Mouse (Mus musculus) hindbrain, embryonic 16.5 days (tissue): Measurements from ENCODE around the gene Eea1. TPM values are rescaled to one million over a fixed set of nuclear protein-coding genes. Genes with fewer than 3 reads are reported as not detected.
"Not testable (repeated sequence)": the region's sequence is repeated elsewhere in the genome, so short reads cannot be mapped to it uniquely, and the experiment has no call there.

Experiments used
- ATAC-seq: fragments of 200-750 bp; cut with Nextera tagmentation; 2 replicates; pipeline ENCODE4 v1.8.0; 2017; ENCODE audit warnings: moderate TSS enrichment, moderate library complexity
- H3K27ac ChIP-seq: fragments of 300-500 bp; sonication (generic); 2 replicates; pipeline ENCODE4 v1.5.1; 2014; ENCODE audit warnings: low read depth, mild to moderate bottlenecking, control low read depth, low read length, moderate library complexity
- H3K27me3 ChIP-seq: fragments of 300-500 bp; sonication (generic); replicated peaks from 2 replicates; pipeline ENCODE4 v1.6.1; 2014; ENCODE audit warnings: low read length; ENCODE audit not compliant: control insufficient read depth, insufficient read depth
- H3K36me3 ChIP-seq: fragments of 300-500 bp; sonication (generic); 2 replicates; pipeline ENCODE4 v1.6.1; 2014; ENCODE audit warnings: mild to moderate bottlenecking, low read length, moderate library complexity, mixed read lengths; ENCODE audit not compliant: control insufficient read depth, insufficient read depth
- H3K4me1 ChIP-seq: fragments of 300-500 bp; sonication (generic); 2 replicates; pipeline ENCODE4 v1.6.1; 2014; ENCODE audit warnings: low read depth, low read length; ENCODE audit not compliant: control insufficient read depth, insufficient read depth
- H3K4me2 ChIP-seq: fragments of 300-500 bp; sonication (generic); 2 replicates; pipeline ENCODE4 v1.6.1; 2014; ENCODE audit warnings: mild to moderate bottlenecking, low read length, control low read depth, moderate library complexity
- H3K4me3 ChIP-seq: fragments of 300-500 bp; sonication (generic); 2 replicates; pipeline ENCODE4 v1.5.1; 2014; ENCODE audit warnings: mild to moderate bottlenecking, low read length, control low read depth, moderate library complexity
- H3K9ac ChIP-seq: fragments of 300-500 bp; sonication (generic); 2 replicates; pipeline ENCODE4 v1.6.1; 2014; ENCODE audit warnings: low read depth, mild to moderate bottlenecking, control low read depth, low read length, moderate library complexity
- H3K9me3 ChIP-seq: fragments of 300-500 bp; sonication (generic); 2 replicates; pipeline ENCODE4 v1.6.1; 2014; ENCODE audit warnings: mild to moderate bottlenecking, low read length, moderate library complexity; ENCODE audit not compliant: control insufficient read depth
- WGBS: fragments of 180-500 bp; shearing (Covaris S2); extraction: QIAGEN DNeasy Blood & Tissue Kit; methylation state at CpG from one replicate; pipeline ENCODE4 v1.1.7; 2014; 5-methylcytosine and 5-hydroxymethylcytosine counted together
- polyA plus RNA-seq: library from polyadenylated mRNA; unstranded; fragments of >200 nt; fragmentation: Nextera tagmentation; extraction: Ambion mirVana; gene quantifications from 2 replicates; pipeline ENCODE4 v1.2.1, GENCODE M21; 2015

The Eea1 gene
- polyA plus RNA-seq, 1 experiment from 2014 or later: 23.2 TPM

DNA sequence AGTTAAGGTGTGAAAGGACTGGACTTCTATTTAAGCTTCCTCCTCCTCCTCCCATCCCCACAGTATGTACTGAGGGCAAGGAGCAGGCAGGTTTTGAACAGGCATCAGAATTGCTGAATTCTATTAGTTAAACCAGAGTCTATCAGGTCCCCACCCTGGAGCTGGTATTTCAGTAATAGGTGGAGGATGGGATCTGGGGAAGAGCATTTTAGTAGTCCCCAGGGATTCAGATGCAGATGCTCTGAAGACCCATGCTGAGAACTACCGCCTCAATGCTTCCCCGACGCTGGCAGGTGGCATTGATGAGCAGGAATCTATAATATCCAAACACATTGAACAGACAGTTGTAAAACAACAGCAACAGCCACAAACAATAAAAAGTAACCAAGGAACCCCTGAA lies 136.0 kb downstream of the Eea1 start:
- Histone ChIP-seq H3K27ac (no peak overlapping the region), H3K9ac (no peak overlapping the region), H3K4me3 (no peak overlapping the region), H3K36me3 (no peaks in the 10 kb centered on the region), H3K27me3 (no peaks in the 10 kb centered on the region), H3K9me3 (no peaks in the 10 kb centered on the region), H3K4me1 (no peaks in the 10 kb centered on the region; the same call in none of the 2 replicates), H3K4me2 (no peak overlapping the region)
- no peak for ATAC-seq
- 34% methylated on average over 3 of the region's 3 CpGs for WGBS

DNA sequence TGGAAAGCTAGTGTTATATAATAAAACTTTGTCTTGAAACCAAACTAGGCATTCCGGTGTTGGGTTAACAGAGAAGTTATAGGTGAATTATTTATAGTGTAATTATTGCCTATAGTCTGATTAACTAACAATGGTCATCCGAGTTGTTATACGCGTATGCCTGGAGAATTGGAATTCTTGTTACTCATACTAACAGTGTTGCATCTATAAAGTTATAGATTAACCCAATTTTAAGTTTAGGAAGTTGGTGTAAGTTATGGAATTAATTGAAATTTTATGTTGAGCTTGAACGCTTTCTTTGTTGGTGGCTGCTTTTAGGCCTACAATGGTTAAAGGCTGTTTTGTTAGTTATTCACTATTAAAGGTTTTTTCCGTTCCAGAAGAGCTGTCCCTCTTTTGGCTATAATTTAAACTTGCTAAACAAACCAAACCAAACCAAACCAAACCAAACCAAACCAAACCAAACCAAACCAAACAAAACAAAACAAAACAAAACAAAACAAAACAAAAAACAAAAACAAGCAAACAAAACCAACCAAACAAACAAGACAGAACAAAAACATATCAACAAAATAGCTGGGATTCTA lies 137.1 kb downstream of the Eea1 start:
- not testable (repeated sequence) for H3K9ac ChIP-seq, H3K4me1 ChIP-seq, H3K4me2 ChIP-seq, H3K27me3 ChIP-seq, H3K9me3 ChIP-seq, H3K27ac ChIP-seq, H3K36me3 ChIP-seq, H3K4me3 ChIP-seq
- 85% methylated on average over 6 of the region's 6 CpGs for WGBS
- peak; percentile 100 for ATAC-seq

- Histone ChIP-seq H3K36me3 (no peaks in the 10 kb centered on the region), H3K4me2 (no peak overlapping the region), H3K4me1 (no peaks in the 10 kb centered on the region; the same call in none of the 2 replicates), H3K9me3 (no peaks in the 10 kb centered on the region), H3K27me3 (no peaks in the 10 kb centered on the region), H3K9ac (no peak overlapping the region), H3K27ac (no peak overlapping the region), H3K4me3 (no peak overlapping the region)
- 97% methylated on average over 4 of the region's 4 CpGs for WGBS
- no peak for ATAC-seq
These were observed 139.4 kb downstream of the Eea1 start for GRCm38 (mm10) chr10:96079823-96080222.

- no peak overlapping the region for H3K27ac ChIP-seq
- WGBS: 69% methylated on average over 21 of the region's 21 CpGs
- no peak overlapping the region for H3K4me2 ChIP-seq
- no peaks in the 10 kb centered on the region; the same call in none of the 2 replicates for H3K4me1 ChIP-seq
- H3K36me3 ChIP-seq: no peaks in the 10 kb centered on the region
- no peak overlapping the region for H3K4me3 ChIP-seq
- no peak overlapping the region for H3K9ac ChIP-seq
- no peaks in the 10 kb centered on the region for H3K27me3 ChIP-seq
- no peaks in the 10 kb centered on the region for H3K9me3 ChIP-seq
- no peak for ATAC-seq
These were observed 140.3 kb downstream of the Eea1 start for GRCm38 (mm10) chr10:96080440-96081381.

DNA sequence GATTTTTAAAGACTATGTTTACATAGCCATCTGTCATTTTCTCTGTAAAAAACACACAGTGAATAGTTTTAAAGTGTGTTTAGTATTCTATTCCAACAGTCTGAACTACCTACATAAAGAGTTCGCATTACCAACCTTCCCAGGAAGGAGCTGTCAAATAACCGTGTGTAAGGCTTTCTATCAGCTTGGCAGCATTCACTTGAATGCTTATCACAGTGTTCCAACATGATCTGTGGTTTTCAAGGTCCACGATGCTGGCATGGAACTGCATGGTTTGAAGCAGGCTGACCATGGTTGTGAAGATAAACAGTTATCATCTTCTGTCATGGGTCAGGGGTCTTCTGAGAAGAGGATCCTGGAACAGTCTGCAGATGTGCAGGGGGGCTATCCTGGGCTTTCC lies 141.8 kb downstream of the Eea1 start:
- no peak overlapping the region for H3K9ac ChIP-seq
- no peaks in the 10 kb centered on the region for H3K9me3 ChIP-seq
- no peak overlapping the region for H3K4me3 ChIP-seq
- ATAC-seq: no peak
- H3K27me3 ChIP-seq: no peaks in the 10 kb centered on the region
- H3K36me3 ChIP-seq: no peaks in the 10 kb centered on the region
- no peak overlapping the region for H3K27ac ChIP-seq
- no peaks in the 10 kb centered on the region for H3K4me1 ChIP-seq
- 86% methylated on average over 3 of the region's 3 CpGs for WGBS
- H3K4me2 ChIP-seq: no peak overlapping the region

- WGBS: 71% methylated on average over 1 of the region's 1 CpGs
- H3K4me2 ChIP-seq: no peak overlapping the region
- no peak overlapping the region for H3K4me3 ChIP-seq
- peak; percentile 57 for ATAC-seq
- H3K27ac ChIP-seq: no peak overlapping the region
- no peaks in the 10 kb centered on the region for H3K36me3 ChIP-seq
- H3K27me3 ChIP-seq: no peaks in the 10 kb centered on the region
- H3K4me1 ChIP-seq: peaks cover 3% of the 10 kb centered on the region; the same call in 1 of the 2 replicates
- H3K9me3 ChIP-seq: no peaks in the 10 kb centered on the region
- H3K9ac ChIP-seq: no peak overlapping the region
These were observed 149.3 kb downstream of the Eea1 start for GRCm38 (mm10) chr10:96089744-96090143.

- Histone ChIP-seq H3K9me3 (no peaks in the 10 kb centered on the region), H3K36me3 (no peaks in the 10 kb centered on the region), H3K4me2 (no peak overlapping the region), H3K27ac (no peak overlapping the region), H3K4me3 (no peak overlapping the region), H3K9ac (no peak overlapping the region), H3K27me3 (no peaks in the 10 kb centered on the region), H3K4me1 (peaks cover 3% of the 10 kb centered on the region; the same call in 1 of the 2 replicates)
- 73% methylated on average over 3 of the region's 3 CpGs for WGBS
- ATAC-seq: peak; percentile 55; the same call in 1 of the 2 replicates
These were observed 149.9 kb downstream of the Eea1 start for GRCm38 (mm10) chr10:96090388-96090787.

DNA sequence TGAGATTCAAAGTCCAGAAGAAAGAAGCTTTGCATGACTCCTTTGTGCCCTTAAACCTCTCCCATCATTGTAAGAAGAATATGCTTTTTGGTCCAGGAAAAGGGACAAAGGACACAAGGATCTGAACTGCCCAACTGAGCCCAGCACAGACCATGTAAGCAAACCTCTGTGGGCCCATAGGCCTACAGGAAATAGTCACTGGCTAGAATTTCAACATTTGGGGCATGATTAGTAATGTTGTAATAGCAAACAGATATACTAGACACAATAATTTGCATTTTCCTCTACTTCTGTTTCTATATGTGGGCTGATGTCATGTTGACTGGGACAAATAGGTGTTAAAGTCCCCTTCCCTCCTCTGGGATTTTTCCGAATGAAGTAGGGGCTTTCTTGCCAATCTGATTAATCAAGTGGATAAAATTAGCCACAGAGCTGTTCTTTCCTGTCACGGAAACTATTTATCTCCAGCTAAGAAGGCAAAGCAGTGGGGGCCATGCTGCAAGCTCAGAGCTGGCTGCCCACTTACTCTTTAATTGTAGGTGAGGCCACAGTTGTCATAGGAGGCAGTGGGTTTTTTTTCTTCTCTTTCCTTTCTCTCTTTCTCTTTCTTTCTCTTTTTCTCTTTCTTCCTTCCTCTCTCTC lies 153.6 kb downstream of the Eea1 start:
- H3K36me3 ChIP-seq: no peaks in the 10 kb centered on the region
- H3K27ac ChIP-seq: no peak overlapping the region
- H3K27me3 ChIP-seq: no peaks in the 10 kb centered on the region
- 26% methylated on average over 2 of the region's 2 CpGs for WGBS
- H3K4me3 ChIP-seq: no peak overlapping the region
- no peak for ATAC-seq
- H3K4me2 ChIP-seq: no peak overlapping the region
- no peaks in the 10 kb centered on the region for H3K9me3 ChIP-seq
- no peak overlapping the region for H3K9ac ChIP-seq
- peaks cover 3% of the 10 kb centered on the region; the same call in 1 of the 2 replicates for H3K4me1 ChIP-seq

DNA sequence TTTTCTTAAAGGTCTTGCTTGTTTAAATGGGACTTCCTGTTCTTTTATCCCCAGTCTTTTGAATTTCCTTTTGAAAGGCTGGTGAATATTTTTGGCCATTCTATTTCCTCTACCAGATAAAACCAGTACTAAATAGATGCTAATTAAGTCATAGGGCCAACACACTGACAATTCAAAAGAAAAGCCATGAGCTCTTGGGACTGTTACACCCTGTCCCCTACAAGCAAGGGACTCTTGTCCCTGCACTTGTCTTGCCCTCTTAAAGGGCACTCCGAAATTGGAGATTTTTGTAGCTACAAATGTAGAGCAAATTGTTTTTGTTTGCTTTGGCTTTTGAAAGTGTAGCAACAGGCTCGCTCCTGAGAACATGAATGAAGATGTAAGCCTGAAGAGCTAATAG lies 154.1 kb downstream of the Eea1 start:
- H3K9ac ChIP-seq: no peak overlapping the region
- no peak overlapping the region for H3K4me2 ChIP-seq
- WGBS: 62% methylated on average over 2 of the region's 2 CpGs
- peaks cover 3% of the 10 kb centered on the region; the same call in 1 of the 2 replicates for H3K4me1 ChIP-seq
- H3K27ac ChIP-seq: no peak overlapping the region
- H3K9me3 ChIP-seq: no peaks in the 10 kb centered on the region
- no peaks in the 10 kb centered on the region for H3K27me3 ChIP-seq
- no peak for ATAC-seq
- H3K36me3 ChIP-seq: no peaks in the 10 kb centered on the region
- H3K4me3 ChIP-seq: no peak overlapping the region
